Mouse (Mus musculus) yolk sac, embryonic 10.5 days (tissue): ENCODE data around the gene Gm20388.

Experiments
- DNase-seq: peaks from one replicate; pipeline ENCODE4 v3.0.0-alpha.2; 2017; ENCODE audit warnings: low spot score

Gene Gm20388

DNA sequence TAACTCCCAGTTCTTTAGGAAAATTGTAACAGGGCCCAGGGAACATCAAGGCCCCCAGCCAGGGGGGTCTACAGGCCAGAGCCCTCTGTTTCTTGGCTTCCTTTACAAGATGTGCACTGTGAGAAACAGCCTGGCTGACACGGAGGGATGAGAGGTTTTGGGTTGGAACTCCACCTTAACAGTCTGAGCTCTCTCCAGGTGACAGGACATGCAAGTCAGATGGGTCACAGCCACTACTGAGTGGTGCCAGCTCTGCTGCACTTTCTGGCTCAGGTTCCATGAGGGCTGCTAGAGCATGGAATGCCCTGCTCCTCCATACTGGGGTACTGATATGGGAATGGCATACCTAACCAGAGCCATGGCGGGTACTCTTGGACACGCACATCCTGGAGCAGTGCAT lies 180.4 kb downstream of the Gm20388 start:
- DNase-seq: no peak

DNA sequence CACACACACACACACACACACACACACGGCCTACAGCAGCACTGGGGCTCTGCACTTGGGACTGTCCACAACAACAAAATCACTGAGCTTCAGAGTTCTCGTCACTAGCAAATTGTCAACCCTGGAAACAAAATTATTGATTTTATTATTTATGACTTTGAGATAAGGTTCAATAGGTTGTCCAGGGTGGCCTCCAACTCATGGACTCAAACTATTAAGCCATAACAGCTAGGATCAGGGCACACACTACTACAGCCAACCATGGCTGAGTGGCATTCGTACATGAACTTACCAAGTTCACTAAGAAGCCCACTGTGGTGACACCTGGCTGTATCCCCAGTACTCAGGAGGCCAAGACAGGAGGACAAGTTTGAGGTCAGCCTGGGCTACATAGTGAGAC lies 182.5 kb downstream of the Gm20388 start:
- no peak for DNase-seq

DNA sequence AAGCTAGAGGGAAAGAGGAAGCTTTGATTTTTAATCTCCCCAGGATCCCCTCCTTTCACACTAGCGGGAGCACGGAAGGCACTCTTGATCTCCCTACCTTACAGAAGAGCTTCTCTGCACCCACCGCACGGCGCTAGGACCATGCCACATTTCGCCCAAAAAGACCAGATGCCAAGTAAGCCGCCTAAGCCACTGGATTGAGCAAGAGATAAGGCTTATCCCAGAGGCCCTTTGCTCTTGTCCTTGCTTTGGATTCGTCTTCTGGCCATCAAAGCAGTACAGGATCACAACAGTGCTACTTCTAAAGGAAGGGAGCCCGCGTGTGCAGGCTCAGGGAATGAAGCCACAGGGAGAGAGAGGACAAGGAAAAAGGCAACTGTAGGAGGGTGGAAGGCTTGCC lies 184.2 kb downstream of the Gm20388 start:
- DNase-seq: no peak

- peak; percentile 60 for DNase-seq
Measured at GRCm38 (mm10) chr8:120096486-120096885, 185.8 kb downstream of the Gm20388 start.

DNA sequence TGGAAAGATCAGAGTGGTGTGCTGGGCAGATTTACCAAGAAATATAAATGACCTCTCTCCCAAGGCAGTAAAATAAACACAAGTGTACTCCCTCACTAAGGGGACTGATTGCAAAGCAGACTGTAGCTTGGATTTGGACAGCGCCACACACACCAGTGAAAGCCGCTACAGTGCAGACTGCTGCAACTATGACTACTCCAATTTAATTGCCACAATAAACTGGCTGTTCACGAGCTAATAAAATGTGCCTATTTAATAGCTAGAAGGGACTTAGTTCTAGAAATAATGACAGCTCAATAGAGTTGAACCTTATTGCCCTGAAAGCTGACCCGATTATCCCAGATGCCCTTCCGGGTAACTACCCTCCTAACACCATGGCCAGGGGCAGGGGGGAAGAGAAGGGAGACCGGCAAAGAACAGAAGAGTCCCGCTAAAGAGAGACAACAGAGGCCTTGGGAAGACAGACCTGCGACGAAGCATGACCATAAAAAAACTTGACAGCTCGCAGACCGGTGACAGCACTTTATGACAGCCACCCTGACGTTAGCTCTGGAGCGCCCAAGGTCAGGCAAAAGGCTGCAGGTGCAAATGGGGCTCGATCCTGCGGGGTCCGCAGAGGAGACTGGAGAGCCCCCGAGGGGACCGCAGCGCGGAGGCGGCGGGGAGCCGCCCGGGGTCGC lies 189.9 kb downstream of the Gm20388 start:
- no peak for DNase-seq

DNA sequence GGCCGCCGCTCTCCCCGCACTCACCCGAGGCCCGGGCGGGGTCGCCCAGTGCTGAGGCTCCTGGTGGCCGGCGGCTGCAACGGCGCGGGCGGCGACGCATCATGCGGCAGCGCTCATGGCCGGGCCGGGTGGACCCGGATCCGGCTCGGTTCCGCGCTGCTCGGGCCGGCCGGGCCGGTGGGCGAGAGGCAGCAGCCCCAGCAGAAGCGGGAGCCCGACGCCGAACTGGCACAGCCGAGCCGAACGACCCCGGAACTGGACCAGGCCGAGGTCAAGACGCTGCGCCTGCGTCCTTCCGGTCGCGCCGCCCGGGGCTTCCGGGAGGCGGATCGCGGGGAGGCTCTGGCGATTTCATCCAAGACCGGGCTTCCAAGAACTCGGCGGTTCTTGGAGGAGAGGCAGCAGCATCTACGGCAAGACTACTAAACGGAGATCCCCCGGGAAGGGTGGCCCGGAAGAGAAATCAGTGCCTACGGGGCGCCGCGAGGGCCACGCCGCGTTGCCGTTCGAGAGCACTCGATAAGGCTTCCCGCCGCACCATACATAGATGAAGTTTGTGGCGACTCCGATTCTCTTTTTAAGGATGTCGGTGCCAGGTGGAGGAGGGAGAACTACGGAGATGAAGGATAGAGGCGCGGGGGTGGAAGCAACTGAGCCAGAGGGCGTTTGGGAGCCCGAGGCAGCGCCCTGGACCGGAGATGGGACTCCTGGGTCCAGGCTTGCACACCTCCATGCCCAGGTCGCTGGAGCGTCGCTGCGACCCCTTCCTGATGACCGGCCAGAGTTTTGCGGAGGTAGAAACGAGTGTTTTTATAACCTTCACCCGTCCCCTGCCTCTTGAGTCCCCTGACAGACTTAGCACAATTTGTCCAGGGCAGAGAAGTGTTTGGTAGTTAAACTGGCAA lies 190.7 kb downstream of the Gm20388 start, which contains the start of gene Zdhhc7:
TSS of gene Zdhhc7 (minus strand) at position 415 of the 905 bp plus-strand sequence.
- peak; percentile 80 for DNase-seq

- DNase-seq: no peak
Measured at GRCm38 (mm10) chr8:120103916-120104315, 193.3 kb downstream of the Gm20388 start.

DNA sequence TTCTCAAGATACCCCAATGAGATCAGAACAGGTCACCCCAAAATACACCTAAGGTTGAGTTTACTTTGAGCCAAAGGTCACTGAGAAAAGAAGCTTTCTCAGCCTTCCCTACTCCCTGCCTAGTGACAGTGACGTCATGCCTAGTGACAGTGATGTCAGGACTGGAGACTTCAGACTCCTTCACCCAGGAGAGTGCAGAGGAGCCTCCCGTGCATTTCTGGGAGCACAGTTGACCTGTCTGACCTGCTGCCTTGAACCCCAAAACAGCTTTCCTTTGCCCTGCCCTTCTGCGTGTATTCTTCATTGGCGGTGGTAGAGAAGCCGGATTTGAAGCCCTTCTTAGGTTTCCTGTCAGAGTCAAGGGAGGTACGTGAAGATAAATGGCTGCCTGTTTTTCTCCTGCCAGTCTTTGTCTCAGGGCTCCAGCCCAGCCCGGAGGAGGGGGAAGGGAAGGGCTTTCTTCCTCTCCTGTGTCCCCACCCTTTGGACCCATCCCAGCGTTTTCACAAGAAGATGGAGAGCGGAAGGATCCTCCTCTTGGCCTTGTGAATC lies 194.2 kb downstream of the Gm20388 start:
- peak; percentile 18 for DNase-seq

- no peak for DNase-seq
Measured at GRCm38 (mm10) chr8:120109149-120109548, 198.5 kb downstream of the Gm20388 start.

DNA sequence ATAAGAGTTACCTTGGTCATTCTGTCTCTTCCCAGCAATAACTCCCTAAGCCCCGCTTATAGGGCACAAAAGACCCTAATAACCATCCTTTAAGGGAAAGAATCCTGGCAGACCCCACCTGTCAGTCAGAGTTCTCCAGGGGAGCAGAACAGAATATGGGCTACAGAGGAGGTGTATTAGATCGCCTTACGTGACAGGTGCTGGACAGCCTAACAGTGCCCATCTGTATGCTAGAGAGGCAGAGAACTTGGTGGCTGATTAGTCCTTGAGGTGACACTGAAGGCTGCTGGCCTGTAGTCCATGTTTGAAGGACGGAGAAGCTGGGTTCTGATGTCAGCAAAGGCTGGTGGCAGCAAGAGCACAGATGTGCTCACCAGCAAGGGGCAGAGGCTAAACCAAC lies 200.3 kb downstream of the Gm20388 start:
- DNase-seq: no peak

DNA sequence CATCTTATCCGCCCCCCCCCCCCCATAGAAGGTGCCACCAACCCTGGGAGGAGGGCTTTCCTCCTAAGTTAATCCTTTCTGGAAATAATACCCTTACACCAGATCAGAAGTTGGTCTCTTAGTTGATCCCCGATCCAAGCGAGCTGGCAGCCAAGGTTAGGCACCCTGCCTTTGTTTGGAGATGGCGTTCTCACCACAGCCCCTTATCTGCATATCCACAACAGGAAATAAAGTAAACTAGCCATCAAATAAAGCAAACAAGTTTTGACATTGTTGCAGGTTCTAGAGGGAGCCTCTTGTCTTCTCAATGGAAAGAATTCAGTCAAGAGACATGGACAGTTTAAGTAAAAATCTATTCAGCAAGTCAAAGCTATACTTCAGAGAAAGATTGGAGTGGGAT lies 200.7 kb downstream of the Gm20388 start:
- DNase-seq: no peak

GRCm38 (mm10) chr8:120112535-120112934 lies 201.9 kb downstream of the Gm20388 start:
- no peak for DNase-seq

- no peak for DNase-seq
Measured at GRCm38 (mm10) chr8:120113306-120113705, 202.7 kb downstream of the Gm20388 start.

DNA sequence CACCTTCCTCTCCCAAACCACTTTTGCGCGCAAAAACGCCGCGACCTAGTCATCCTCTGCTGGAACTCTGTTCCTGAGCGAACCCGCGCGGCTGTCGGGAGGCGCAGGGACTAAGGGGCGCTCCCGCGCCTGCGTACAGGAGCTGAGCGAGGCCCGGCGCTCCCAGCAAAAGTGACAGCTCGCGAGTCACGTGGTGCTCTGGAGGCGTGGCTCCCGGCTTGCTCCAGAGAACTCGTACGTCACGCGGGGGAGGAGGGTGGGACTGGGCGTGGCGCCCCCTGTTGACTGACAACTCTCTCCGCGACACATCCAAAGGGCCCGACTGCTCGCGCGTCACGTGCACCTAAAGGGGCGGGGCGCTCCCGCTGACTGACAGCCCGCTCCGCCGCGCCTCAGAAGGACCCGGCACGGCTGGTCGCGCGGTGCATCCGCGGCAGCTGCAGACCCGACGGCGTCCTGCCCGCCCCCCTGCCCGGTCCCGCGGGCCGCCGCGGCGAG lies 203.2 kb downstream of the Gm20388 start, which contains the start of gene 6430548M08Rik:
TSS of gene 6430548M08Rik (plus strand) at position 395 of the 498 bp plus-strand sequence.
- peak; percentile 100 for DNase-seq

DNA sequence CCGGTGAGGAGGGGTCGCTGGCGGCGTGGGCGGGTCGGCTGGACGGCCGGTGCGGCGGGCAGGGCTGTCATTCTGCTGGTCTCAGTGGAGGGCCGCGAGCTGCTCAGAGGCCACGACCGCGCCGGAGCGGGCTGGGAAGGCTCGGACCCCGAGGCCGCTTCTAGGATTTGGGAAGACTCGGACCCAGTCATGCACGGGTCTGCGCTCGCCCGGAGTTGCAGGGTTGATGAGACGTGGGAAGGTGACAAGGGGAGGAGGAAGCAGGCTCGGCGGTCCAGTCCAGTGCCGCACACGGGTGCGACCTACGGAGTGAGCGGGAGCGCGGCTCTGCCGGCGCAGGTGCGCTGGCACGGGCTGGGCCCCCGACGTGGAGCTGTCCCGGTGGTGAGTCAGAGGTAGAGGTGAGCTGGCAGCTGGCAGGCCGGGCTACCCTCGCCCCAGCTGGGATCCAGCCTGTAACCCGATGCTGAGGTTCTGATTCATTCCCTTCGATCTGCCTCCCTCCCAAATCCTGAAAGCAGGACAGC lies 203.7 kb downstream of the Gm20388 start:
- no peak for DNase-seq

- no peak for DNase-seq
Measured at GRCm38 (mm10) chr8:120116600-120116999, 206.0 kb downstream of the Gm20388 start.

DNA sequence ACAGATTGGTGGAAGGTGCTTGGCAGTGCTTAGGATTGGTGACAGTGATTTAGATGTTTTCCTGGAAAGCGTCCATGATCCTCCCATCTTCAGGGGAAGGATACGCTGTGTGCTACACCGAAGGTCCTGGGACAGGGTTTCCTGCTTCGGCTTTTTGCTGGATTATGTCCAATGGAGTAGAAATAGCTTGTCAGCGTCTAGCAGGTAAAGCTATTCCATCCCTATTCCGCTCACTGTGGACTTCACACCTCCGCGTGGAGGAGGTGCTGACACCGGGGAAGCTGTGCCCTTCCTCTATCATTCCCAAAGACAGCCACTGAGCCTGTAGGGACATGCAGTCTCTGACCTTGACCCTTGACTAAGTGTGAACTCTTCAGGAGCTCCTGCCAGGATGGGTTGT lies 207.5 kb downstream of the Gm20388 start:
- DNase-seq: no peak

- no peak for DNase-seq
Measured at GRCm38 (mm10) chr8:120118847-120119246, 208.2 kb downstream of the Gm20388 start.

- no peak for DNase-seq
Measured at GRCm38 (mm10) chr8:120119429-120119828, 208.8 kb downstream of the Gm20388 start.

GRCm38 (mm10) chr8:120119931-120120330 lies 209.3 kb downstream of the Gm20388 start:
- no peak for DNase-seq

DNA sequence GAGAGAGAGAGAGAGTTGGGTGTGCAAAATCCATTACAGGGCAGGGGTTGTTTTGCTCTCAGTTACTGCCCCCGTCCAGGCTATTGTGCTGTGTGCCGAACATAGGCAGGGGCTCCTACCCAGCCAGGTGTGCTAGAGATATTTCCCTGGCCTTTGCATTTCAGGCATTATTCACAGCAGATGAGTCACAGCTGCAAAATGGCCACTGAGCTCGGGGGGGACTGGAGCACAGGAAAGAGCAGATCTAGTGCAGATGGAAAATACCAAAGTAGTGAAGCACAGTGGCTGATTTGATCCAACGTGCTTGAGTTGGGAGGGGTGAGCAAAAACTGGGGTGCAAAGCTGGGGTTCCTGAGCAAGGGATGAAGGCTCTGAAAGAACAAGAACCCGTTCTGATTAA lies 210.3 kb downstream of the Gm20388 start:
- no peak for DNase-seq

- no peak for DNase-seq
Measured at GRCm38 (mm10) chr8:120124261-120124660, 213.6 kb downstream of the Gm20388 start.
